Mouse (Mus musculus): ENCODE measurements around the gene Armh1. TPM values are rescaled to one million over a fixed set of nuclear protein-coding genes. Genes with fewer than 3 reads are reported as not detected.
"Not testable (repeated sequence)": the region's sequence is repeated elsewhere in the genome, so short reads cannot be mapped to it uniquely, and the experiment has no call there.

The Armh1 gene
- polyA plus RNA-seq, 1 experiment = 0.19 TPM

GRCm38 (mm10) chr4:117221836-117222235 is 30.1 kb downstream of the Armh1 start:
- DNase-seq (ENCODE audit: low spot score) = no peak

DNA sequence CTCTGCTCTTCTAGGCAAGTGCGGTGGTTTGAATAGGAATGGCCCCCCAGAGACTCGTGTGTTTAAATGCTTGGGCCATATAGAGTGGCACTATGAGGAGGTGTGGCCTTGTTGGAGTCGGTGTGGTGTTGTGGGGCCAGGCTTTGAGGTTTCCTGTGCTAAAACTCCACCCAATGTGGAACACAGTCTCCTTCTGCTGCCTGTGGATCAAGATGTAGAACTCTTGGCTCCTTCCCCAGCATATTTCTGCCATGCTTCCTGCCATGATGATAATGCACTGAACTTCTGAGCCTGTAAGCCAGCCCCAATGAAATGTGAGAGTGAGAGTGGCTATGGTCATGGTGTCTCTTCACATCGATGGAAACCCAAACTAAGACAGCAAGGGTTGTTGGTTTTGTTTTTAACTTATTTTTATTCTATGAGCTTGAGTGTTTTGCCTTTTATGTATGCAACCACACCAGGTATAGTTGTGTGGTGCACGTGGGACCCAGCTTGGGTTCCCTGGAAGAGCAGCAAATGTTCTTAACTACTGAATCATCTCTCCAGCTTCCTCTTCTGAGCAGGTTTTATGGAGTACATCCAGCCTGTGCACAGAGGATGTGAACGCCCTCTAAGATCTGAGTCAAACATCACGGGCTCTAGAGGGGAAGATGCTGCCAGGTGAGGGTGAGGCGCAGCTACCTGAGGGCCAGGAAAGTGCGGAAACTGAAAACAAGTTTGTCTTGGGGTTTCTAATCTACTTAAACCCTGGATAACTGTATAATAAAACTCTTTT is 31.0 kb downstream of the Armh1 start:
- DNase-seq (ENCODE audit: low spot score) = no peak

DNA sequence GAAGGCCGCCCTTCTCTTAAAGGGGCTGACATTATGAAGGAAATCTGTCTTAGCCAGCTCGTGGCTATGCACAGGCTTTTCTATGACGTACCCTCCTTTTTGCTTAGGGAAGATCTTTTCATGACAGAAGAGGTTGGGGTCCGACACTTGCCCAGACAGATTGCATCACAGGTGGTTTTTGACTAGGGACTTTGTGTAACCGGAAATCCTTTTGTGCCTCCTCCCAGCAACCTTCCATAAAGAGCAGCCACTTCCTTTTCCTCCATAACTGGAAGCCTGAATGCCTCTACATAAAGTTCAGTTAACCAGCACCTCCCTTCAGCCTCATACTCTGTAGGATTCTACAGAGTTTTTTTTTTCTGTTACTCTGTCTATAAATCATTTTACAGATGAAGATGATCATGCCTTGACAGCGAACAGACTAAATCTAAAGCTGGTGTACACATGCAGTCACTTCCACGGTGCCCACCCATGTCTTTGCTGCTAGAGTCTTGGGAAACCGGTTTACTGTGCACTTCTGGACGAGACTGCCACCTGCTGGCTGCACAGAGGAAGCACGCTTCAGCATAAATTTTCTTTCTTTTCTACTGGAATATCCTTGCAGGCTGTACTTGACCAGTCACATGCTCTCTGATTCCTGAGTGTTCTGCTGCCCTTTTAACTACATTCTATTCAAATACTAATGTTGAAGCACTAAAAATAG is 33.3 kb downstream of the Armh1 start:
- no peak for DNase-seq (ENCODE audit: low spot score)

GRCm38 (mm10) chr4:117217029-117217428 is 34.9 kb downstream of the Armh1 start:
- DNase-seq (ENCODE audit: low spot score) = no peak

DNA sequence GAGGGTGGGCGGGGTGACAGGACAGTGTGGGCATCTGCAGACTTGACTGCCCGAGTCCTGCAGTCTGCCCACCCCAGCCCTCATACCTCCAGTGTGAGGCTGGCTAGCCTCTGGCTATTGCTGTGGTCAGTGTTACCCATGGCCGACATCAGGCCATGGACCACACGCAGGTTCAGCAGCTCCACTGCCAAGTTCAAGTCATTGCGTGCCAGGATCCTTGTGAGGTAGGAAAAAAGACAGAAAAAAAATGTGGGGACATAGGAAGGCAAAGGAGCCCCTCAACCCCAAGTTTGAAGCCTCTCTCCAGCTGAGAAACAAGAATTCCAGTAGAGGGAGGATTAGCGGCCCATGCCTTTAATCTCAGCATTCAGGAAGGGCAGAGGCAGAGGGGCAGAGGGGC is 37.7 kb downstream of the Armh1 start:
- no peak for DNase-seq (ENCODE audit: low spot score)

DNA sequence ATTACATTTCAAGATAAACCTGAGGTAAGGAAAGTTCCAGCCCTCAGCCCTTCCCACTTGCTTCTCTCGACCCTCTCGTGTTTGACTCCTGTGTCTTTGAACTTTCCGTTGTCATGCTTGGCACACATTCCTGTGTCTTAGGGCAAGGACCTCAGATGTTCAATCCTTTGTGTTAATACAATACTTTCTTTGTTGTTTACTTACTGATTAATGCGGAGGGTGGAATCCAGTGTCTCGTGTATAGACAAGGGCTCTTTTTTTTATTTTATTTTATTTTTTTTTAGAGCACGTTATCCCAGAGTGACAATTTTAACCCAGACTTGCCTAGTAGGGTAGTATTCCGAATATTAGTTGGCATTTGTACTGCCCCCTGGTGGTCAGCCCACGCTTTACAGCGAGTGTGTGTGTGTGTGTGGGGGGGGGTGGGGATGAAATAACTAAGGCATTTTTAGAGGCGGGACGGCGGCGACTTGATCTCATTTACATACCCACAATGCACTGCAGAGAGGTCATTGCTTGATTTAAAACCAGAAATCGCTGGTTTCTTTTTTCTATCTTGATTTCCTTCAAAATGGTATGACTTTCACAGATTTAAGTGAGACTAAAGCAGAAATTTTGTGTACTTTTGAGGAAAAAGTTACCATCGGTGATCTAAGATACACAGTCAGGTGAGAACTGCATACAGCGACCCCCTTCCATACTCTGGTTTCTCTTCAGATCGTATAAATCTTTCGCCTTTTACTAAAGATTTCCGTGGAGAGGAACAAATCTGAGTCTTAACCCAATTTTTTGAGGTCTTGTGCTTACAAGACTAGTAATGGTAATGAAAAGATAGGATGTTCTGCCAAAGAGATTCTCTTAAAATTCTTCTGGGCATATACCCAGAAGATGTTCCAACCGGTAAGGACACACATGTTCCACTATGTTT is 41.5 kb downstream of the Armh1 start:
- peak; percentile 45 for DNase-seq (ENCODE audit: low spot score)

DNA sequence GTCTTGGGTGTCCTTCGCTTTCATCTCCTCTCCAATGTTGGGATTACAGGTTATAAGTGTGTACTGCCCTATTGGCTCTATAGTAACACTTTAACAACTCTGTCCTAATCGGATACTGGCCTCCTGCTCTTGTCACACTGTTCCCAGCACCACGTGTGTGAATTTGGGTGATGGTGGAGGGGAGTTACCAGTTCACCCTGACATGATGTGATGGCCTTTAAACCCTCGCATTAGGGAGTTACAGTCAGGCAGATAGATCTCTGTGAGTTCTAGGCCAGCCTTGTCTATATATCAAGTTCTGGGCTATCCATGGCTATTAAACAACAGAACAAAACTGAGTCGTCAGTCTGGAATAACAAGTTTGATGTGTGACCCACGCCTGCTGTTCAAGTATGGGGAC is 42.3 kb downstream of the Armh1 start:
- DNase-seq (ENCODE audit: low spot score) = no peak

DNA sequence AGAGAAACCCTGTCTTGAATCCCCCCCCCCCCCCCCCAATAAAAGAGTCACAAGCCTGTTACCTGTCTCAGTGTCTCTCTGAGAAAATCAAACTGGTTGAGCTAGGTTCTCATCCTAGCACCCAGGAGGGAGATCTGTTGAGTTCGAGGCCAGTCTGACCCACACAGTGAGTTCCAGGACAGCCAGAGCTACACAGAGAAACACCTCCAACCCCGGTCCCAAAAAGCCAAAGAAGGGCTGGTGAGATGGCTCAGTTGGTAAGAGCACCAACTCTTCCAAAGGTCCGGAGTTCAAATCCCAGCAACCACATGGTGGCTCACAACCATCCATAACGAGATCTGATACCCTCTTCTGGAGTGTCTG is 49.0 kb downstream of the Armh1 start:
- DNase-seq (ENCODE audit: low spot score) = no peak

DNA sequence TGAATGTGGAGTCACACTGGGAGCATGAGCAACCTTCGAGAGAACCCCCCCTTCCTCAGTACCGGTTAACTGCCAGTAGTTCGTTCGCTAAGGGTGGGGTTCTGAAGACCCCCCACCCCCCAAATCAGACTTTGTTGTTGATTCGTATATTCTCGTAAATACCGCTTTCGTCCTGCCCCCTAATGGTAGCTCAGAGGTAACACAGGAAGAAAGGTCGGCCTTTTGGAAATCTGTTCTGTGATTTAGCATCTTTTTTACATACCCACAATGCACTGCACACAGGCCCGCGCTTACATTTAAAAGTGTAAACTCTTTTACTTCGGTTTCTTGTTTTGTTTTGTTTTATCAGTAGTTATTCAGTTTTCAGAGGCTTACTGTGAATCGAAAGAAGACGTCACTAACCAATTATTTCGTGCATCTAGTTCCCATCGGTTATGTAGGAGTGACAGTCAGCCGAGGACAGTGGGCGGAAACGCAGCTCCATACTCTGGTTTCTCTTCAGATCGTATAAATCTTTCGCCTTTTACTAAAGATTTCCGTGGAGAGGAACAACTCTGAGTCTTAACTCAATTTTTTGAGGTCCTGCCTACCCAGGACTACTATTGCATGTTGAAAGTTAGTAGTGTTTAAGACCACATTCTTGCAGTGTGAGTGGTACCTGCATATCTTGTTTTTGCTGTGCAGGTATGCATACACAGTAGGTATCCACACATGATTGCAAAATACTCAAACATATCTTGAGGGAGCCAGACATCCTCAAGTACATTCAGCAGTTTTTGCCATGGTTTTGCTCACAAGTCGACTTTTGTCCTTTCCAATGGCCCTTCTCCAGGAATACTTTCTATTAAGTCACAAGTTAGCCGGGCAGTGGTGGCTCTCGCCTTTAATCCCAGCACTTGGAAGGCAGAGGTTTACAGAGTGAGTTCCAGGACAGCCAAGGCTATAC is 49.6 kb downstream of the Armh1 start:
- DNase-seq (ENCODE audit: low spot score) = no peak

- DNase-seq (ENCODE audit: low spot score) = no peak
Observed at GRCm38 (mm10) chr4:117191804-117192203, 60.1 kb downstream of the Armh1 start.

GRCm38 (mm10) chr4:117190660-117191059 is 61.3 kb downstream of the Armh1 start:
- no peak for DNase-seq (ENCODE audit: low spot score)

DNA sequence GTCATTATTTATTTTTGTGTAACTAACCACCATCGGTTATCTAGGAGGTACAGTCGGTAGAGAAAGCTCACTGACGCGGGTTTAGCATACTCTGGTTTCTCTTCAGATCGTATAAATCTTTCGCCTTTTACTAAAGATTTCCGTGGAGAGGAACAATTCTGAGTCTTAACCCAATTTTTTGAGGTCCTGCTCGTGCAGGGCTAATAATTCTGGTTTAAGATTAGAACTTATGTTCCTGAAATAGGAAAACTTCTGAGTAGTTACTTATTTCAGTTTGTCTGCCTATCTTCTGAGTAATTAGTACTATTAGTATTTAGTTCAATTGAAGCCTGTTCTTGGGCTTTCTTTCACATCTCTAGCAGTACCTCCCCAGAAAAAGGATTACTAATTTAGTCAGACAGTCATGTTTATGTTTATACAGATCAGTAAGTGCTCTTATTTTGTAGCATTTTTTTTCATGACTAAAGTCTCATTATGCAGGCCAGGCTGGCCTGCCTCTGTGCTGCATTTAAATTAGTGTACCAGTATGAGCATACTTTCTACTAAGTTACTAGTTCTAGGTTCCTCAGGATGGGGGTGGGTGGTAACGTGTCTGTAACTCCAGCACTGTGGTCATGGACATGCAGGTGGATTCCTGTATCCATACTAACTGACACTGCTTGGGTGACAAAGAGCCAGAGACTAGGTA is 61.9 kb downstream of the Armh1 start:
- no peak for DNase-seq (ENCODE audit: low spot score)

GRCm38 (mm10) chr4:117189382-117189855 is 62.5 kb downstream of the Armh1 start:
- peak; percentile 61 for DNase-seq (ENCODE audit: low spot score)

DNA sequence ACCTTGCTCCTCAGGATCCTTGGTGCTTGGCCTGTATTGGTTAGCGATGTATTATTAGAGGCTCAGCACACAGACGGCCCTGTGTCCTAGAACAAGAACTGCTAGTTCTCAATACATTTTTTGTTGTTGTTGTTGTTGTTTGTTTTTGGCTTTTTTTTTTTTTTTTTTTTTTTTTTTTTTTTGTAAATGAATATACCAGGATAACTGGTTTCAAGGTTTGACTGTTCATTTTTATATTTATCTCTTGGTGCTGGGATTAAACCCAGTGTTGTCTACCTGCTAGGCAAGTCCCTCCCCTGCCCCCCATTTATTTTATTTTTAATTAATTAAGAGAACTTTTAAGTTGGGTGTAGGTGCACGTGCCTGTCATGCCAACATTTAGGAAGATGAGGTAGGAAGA is 63.0 kb downstream of the Armh1 start:
- no peak for DNase-seq (ENCODE audit: low spot score)

DNA sequence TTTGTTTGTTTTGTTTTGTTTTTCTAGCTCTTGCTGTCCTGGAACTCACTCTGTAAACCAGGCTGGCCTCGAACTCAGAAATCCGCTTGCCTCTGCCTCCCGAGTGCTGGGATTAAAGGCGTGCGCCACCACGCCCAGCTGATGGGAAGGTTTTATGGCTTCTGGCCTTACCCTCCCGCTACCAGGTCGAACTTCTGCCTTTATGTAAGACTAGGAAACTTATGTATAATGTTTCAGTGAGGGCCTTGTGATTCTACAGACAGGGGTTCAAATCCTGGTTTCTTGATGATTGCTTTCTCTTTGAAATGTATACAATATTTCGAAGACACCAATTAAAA is 69.2 kb downstream of the Armh1 start:
- not testable (repeated sequence) for DNase-seq (ENCODE audit: low spot score)

DNA sequence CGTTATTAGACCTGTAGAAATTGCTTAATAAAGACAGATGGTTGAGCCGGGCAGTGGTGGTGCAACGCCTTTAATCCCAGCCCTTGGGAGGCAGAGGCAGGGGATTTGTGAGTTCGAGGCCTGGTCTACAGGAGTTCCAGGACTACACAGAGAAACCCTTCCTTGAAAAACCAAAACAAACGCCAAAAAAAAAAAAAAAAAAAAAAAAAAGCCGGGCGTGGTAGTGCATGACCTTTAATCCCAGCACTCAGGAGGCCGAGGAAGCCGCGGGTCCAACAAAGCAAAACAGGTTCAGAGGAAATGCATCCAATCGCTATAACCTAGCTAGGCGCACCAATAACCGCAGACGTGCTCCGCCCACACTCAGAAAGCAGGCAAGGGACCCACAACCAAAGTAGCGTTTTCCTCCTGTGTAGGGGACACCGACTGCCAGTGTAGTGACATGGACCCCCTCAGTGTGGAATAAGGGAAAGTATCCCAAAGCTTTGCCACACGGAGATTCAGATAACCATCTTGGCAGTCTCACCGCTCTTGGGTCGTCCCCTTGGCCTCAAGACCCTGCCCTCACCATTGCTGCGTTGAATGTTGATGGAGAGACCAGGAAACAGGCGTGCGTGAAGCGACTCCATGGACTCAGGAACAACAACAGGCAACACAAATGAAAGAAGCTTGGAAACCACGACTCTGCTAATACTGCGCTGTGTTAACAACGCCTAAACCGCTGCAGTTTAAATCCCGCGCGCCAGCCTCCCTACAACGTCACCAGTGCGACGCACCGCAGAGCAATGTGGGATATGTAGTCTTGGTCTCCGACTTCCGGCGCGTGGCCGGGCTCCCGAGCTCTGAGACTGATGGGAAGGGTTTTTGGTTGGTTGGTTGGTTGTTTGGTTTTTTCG is 69.8 kb downstream of the Armh1 start, which contains the start of gene Kif2c:
Gene Kif2c (minus strand): TSS at position 777 of the 896 bp plus-strand sequence.
- DNase-seq (ENCODE audit: low spot score) = peak; percentile 74

- DNase-seq (ENCODE audit: low spot score) = no peak
Observed at GRCm38 (mm10) chr4:117169936-117170335, 82.0 kb downstream of the Armh1 start.
